Mouse (Mus musculus): ENCODE data around the gene Nhsl2. TPM values are rescaled to one million over a fixed set of nuclear protein-coding genes. Genes with fewer than 3 reads are reported as not detected.

Gene Nhsl2
- polyA plus RNA-seq, 1 experiment from 2014 or later = 4.9 TPM

DNA sequence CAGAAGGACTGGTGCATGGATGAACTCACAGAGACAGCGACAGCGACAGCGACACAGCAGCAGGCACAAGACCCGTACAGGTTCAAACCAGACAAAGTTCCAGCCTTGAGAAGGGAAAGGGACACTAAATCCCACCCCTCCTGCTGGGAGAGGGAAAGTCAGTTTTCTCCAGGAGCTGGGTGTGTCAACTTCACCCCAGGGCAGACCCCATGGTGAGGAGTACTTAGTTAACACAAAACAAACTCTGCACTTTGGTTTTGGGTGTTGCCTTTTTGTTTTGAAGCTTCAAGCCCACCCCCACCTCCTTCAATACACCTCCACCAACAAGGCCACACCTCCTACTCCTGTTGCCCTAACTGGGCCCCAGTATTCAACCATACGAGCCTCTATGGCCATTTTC, 15.6 kb downstream of the Nhsl2 start:
- no peak overlapping the region for H3K4me2 ChIP-seq (ENCODE audit: low read length)
- 54% methylated on average over 5 of the region's 5 CpGs for WGBS
- no peaks in the 10 kb centered on the region for H3K9me3 ChIP-seq (ENCODE audit: control insufficient read depth, low read length)

DNA sequence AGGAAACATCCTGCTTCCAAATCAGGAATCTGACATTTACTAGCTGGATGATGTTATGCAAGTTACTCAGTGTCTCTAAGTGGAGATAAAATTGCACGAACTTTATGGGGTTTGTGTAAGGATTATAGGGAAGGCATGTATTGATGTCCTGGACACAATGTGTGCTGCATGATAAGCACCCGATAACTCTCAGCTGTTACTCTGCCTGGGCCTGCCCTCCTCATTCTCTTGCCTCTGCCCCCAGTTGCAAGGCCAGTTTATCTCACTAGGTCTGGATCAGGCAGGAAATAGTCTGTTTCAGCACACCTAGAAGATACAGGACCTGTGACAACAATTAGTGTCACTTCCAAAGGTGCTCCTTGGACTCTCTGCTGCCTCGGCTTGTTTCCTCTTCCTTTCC, 25.0 kb downstream of the Nhsl2 start:
- no peak for ATAC-seq

More for the DNA sequence above, 15.6 kb downstream of the Nhsl2 start:
- peaks cover 3% of the 10 kb centered on the region; the same call in 1 of the 2 replicates for H3K27me3 ChIP-seq (replicated peaks; ENCODE audit: control insufficient read depth, insufficient read depth, low read length)
- H3K9ac ChIP-seq (replicated peaks; ENCODE audit: low read depth, low read length) = no peak overlapping the region
- ATAC-seq = no peak
- H3K27ac ChIP-seq (ENCODE audit: low read length) = no peak overlapping the region
- no peaks in the 10 kb centered on the region for H3K36me3 ChIP-seq (ENCODE audit: control insufficient read depth, insufficient read depth)
- H3K4me3 ChIP-seq (replicated peaks; ENCODE audit: low read length) = no peak overlapping the region
- no peaks in the 10 kb centered on the region for H3K4me1 ChIP-seq (replicated peaks; ENCODE audit: control insufficient read depth, insufficient read depth, low read length)

DNA sequence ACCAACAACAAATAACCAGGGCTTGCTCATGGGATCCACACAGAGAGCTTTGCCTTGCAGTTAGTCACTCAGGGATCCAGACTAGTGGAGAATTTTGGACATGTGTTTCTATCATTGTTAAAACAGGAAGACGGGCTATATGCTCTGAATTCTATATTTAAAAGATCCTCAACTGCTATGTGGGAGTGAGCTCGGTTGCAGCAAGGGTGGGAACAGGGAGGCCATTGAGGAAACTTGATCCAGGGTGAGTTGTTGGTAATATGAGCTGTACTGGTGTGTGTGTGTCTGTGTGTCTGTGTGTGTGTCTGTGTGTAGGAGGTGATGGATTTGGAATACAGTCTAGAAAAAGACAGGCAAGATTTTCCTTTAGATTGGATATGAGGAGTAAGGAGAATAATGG, 25.7 kb downstream of the Nhsl2 start:
- Histone ChIP-seq H3K27me3 (replicated peaks; ENCODE audit: control insufficient read depth, insufficient read depth, low read length) (no peaks in the 10 kb centered on the region; the same call in 1 of the 2 replicates), H3K4me3 (replicated peaks; ENCODE audit: low read length) (no peak overlapping the region), H3K9me3 (ENCODE audit: control insufficient read depth, low read length) (no peaks in the 10 kb centered on the region), H3K4me2 (ENCODE audit: low read length) (no peak overlapping the region), H3K9ac (replicated peaks; ENCODE audit: low read depth, low read length) (no peak overlapping the region), H3K27ac (ENCODE audit: low read length) (no peak overlapping the region), H3K36me3 (ENCODE audit: control insufficient read depth, insufficient read depth) (no peaks in the 10 kb centered on the region), H3K4me1 (replicated peaks; ENCODE audit: control insufficient read depth, insufficient read depth, low read length) (no peaks in the 10 kb centered on the region)
- 72% methylated on average over 2 of the region's 2 CpGs for WGBS
- no peak for ATAC-seq

More for the DNA sequence above, 25.0 kb downstream of the Nhsl2 start:
- Histone ChIP-seq H3K27me3 (replicated peaks; ENCODE audit: control insufficient read depth, insufficient read depth, low read length) (no peaks in the 10 kb centered on the region; the same call in 1 of the 2 replicates), H3K4me1 (replicated peaks; ENCODE audit: control insufficient read depth, insufficient read depth, low read length) (no peaks in the 10 kb centered on the region), H3K9me3 (ENCODE audit: control insufficient read depth, low read length) (no peaks in the 10 kb centered on the region), H3K36me3 (ENCODE audit: control insufficient read depth, insufficient read depth) (no peaks in the 10 kb centered on the region), H3K27ac (ENCODE audit: low read length) (no peak overlapping the region), H3K4me2 (ENCODE audit: low read length) (no peak overlapping the region), H3K9ac (replicated peaks; ENCODE audit: low read depth, low read length) (no peak overlapping the region), H3K4me3 (replicated peaks; ENCODE audit: low read length) (no peak overlapping the region)
- WGBS = 71% methylated on average over 3 of the region's 3 CpGs

DNA sequence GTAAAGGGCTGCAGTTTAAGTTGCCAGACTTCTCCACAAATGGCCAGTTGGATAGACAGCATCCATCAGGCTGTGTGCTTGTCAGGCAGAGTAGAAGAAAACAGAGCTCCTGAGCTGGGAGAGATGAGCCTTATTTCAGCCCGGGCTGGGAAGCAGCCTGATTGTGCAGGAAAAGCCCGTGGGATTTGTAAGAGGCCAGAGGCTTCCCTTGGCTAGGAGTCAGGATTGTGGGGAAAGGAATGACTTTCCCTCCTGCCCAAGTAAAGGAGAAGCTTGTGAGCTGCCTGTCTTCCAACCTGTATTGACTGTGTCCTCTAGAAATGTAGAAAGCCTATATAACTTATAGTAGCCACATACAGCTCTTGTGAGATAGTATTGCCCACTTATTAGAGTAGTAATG, 27.0 kb downstream of the Nhsl2 start:
- Histone ChIP-seq H3K9ac (replicated peaks; ENCODE audit: low read depth, low read length) (no peak overlapping the region), H3K4me1 (replicated peaks; ENCODE audit: control insufficient read depth, insufficient read depth, low read length) (no peaks in the 10 kb centered on the region), H3K4me2 (ENCODE audit: low read length) (no peak overlapping the region), H3K4me3 (replicated peaks; ENCODE audit: low read length) (no peak overlapping the region), H3K36me3 (ENCODE audit: control insufficient read depth, insufficient read depth) (no peaks in the 10 kb centered on the region), H3K9me3 (ENCODE audit: control insufficient read depth, low read length) (no peaks in the 10 kb centered on the region), H3K27ac (ENCODE audit: low read length) (no peak overlapping the region), H3K27me3 (replicated peaks; ENCODE audit: control insufficient read depth, insufficient read depth, low read length) (no peaks in the 10 kb centered on the region; the same call in 1 of the 2 replicates)
- ATAC-seq = no peak
- 70% methylated on average over 2 of the region's 2 CpGs for WGBS

DNA sequence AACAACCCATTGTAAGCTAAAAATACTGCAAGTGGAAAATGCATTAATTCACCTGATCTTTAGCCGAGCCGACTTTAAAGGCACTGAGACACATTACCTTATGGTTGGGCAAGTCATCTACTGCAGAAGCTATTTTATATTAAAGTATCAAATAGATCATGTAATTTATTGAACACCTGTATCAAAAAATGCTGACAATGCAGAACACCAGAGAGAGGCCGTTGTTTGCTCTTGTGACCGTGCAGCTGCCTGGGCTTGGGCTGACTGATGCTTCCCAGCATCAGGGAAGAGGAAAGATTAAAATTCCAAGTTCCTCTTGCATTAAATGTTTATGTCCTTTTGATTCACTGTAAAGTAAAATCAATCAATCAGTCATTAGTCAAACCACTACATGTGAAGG, 28.7 kb downstream of the Nhsl2 start:
- no peak overlapping the region for H3K27ac ChIP-seq (ENCODE audit: low read length)
- no peaks in the 10 kb centered on the region for H3K9me3 ChIP-seq (ENCODE audit: control insufficient read depth, low read length)
- no peaks in the 10 kb centered on the region for H3K36me3 ChIP-seq (ENCODE audit: control insufficient read depth, insufficient read depth)
- 85% methylated on average over 4 of the region's 4 CpGs for WGBS
- H3K27me3 ChIP-seq (replicated peaks; ENCODE audit: control insufficient read depth, insufficient read depth, low read length) = no peaks in the 10 kb centered on the region; the same call in 1 of the 2 replicates
- H3K4me3 ChIP-seq (replicated peaks; ENCODE audit: low read length) = no peak overlapping the region
- no peak overlapping the region for H3K9ac ChIP-seq (replicated peaks; ENCODE audit: low read depth, low read length)
- H3K4me1 ChIP-seq (replicated peaks; ENCODE audit: control insufficient read depth, insufficient read depth, low read length) = no peaks in the 10 kb centered on the region
- H3K4me2 ChIP-seq (ENCODE audit: low read length) = no peak overlapping the region
- no peak for ATAC-seq

DNA sequence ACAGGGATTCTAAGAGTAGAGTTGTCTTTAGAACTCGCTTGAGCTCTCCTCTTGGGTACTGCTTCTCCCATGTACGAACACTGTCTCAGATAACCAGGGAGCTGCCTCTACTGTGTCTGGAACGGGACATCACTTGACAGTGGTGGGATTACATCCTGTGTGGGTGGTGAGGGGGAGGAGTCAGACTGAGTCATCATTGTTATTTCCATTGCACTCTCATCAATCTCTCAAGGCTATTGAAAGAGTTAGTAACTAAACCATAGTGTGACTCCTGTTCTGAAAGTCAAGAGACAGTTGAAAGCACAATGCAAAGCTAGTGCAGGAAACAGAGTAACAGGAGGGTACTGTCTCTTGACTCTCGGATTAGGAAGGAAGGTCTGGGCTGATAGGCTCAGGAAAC, 29.4 kb downstream of the Nhsl2 start:
- Histone ChIP-seq H3K27ac (ENCODE audit: low read length) (no peak overlapping the region), H3K9me3 (ENCODE audit: control insufficient read depth, low read length) (no peaks in the 10 kb centered on the region), H3K9ac (replicated peaks; ENCODE audit: low read depth, low read length) (no peak overlapping the region), H3K4me3 (replicated peaks; ENCODE audit: low read length) (no peak overlapping the region), H3K4me1 (replicated peaks; ENCODE audit: control insufficient read depth, insufficient read depth, low read length) (no peaks in the 10 kb centered on the region), H3K27me3 (replicated peaks; ENCODE audit: control insufficient read depth, insufficient read depth, low read length) (no peaks in the 10 kb centered on the region; the same call in 1 of the 2 replicates), H3K36me3 (ENCODE audit: control insufficient read depth, insufficient read depth) (no peaks in the 10 kb centered on the region), H3K4me2 (ENCODE audit: low read length) (no peak overlapping the region)
- no peak for ATAC-seq
- WGBS = 77% methylated on average over 4 of the region's 4 CpGs

DNA sequence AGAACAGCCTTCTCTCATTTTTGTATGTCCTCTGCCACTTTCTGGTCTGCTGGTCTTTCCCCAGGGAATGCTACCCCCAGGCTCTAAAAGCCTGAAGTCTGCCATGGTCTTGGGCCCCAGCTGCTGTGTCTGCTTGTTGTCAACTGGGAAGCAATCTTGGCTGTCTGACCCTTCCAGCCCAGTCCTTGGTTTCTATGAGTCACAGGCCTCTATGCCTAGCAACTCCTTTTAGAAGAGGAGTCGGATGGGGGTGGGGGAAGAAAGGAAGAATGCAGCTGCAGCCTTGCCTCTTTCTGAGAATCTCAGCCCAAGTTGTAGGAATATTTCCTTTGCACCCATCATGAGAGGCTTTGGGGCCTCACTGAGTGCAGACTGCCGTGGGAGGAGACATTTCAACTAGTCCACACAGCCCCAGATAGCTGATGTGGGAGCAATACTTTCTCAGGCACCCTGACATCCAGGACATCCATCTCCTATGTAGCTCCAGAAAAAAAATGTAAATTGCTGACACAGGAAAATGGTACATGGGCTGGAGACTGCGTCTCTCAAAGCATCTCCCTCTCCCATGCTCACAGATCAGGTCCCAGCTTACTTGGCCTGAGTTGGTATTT, 33.1 kb downstream of the Nhsl2 start:
- WGBS = 55% methylated on average over 3 of the region's 3 CpGs
- H3K4me1 ChIP-seq (replicated peaks; ENCODE audit: control insufficient read depth, insufficient read depth, low read length) = no peaks in the 10 kb centered on the region
- H3K4me3 ChIP-seq (replicated peaks; ENCODE audit: low read length) = no peak overlapping the region
- H3K27me3 ChIP-seq (replicated peaks; ENCODE audit: control insufficient read depth, insufficient read depth, low read length) = no peaks in the 10 kb centered on the region; the same call in 1 of the 2 replicates
- no peaks in the 10 kb centered on the region for H3K36me3 ChIP-seq (ENCODE audit: control insufficient read depth, insufficient read depth)
- no peak overlapping the region for H3K4me2 ChIP-seq (ENCODE audit: low read length)
- no peak for ATAC-seq
- no peak overlapping the region for H3K27ac ChIP-seq (ENCODE audit: low read length)
- H3K9ac ChIP-seq (replicated peaks; ENCODE audit: low read depth, low read length) = no peak overlapping the region
- H3K9me3 ChIP-seq (ENCODE audit: control insufficient read depth, low read length) = no peaks in the 10 kb centered on the region

DNA sequence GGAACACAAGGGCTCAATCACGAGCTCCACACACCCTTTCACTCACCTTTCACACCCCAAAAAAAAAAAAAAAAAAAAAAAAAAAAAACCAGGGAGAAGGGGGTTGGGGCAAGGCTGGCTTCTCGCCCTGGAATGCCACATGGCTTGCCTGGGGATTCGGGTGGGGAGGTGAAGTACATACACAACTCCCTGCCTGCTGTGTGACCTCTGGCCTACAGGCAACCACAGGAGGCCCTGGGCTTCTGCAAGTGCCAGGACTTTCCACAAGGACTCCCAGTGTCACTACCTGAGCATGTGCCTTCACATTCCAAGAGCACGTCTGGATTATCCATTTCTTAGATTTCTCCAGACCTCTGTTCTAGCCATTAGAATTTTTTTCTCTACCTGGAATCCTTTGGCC, 40.2 kb downstream of the Nhsl2 start:
- Histone ChIP-seq H3K9me3 (ENCODE audit: control insufficient read depth, low read length) (no peaks in the 10 kb centered on the region), H3K36me3 (ENCODE audit: control insufficient read depth, insufficient read depth) (no peaks in the 10 kb centered on the region), H3K27me3 (replicated peaks; ENCODE audit: control insufficient read depth, insufficient read depth, low read length) (0 out of 2 replicates have a peak, but pooled peaks cover 2% of the 10 kb centered on the region), H3K4me2 (ENCODE audit: low read length) (no peak overlapping the region), H3K27ac (ENCODE audit: low read length) (no peak overlapping the region), H3K9ac (replicated peaks; ENCODE audit: low read depth, low read length) (no peak overlapping the region), H3K4me1 (replicated peaks; ENCODE audit: control insufficient read depth, insufficient read depth, low read length) (no peaks in the 10 kb centered on the region), H3K4me3 (replicated peaks; ENCODE audit: low read length) (no peak overlapping the region)
- 59% methylated on average over 4 of the region's 4 CpGs for WGBS
- no peak for ATAC-seq

DNA sequence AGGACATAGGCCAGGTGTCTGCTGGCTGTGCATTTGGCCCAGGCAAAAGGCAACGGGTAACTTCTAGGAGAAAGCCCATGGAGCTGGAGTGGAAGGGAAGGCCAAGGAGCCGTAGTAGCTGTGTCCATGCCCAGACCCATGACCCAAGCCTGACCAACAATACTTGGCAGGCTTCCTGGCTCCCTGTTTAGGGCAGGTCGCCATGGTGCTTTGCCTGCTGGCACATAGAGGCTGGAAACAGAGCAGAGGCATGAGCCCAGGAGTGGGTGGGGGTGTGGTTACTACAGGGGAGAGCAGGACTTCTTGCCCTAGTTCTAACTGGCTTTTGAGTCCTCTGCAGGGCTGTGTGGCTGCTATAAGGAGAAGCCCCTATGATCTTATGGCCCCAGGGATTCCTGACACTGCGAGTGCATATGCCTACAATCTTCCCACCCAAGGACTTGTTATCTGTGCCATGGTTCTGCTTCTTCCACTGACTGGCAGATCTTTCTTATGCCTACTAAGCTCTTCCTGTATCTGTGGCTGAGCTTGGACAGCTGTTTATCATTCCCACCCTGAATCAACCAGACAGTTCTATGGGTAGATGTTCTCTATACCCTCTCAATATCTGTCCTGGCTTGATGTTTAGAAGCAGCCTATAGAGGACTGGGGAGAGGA, 40.8 kb downstream of the Nhsl2 start:
- Histone ChIP-seq H3K27ac (ENCODE audit: low read length) (no peak overlapping the region), H3K36me3 (ENCODE audit: control insufficient read depth, insufficient read depth) (no peaks in the 10 kb centered on the region), H3K9ac (replicated peaks; ENCODE audit: low read depth, low read length) (no peak overlapping the region), H3K4me3 (replicated peaks; ENCODE audit: low read length) (no peak overlapping the region), H3K4me1 (replicated peaks; ENCODE audit: control insufficient read depth, insufficient read depth, low read length) (no peaks in the 10 kb centered on the region), H3K9me3 (ENCODE audit: control insufficient read depth, low read length) (no peaks in the 10 kb centered on the region), H3K4me2 (ENCODE audit: low read length) (no peak overlapping the region), H3K27me3 (replicated peaks; ENCODE audit: control insufficient read depth, insufficient read depth, low read length) (0 out of 2 replicates have a peak, but pooled peaks cover 2% of the 10 kb centered on the region)
- ATAC-seq = no peak
- 84% methylated on average over 4 of the region's 4 CpGs for WGBS

Data from forebrain, embryonic 16.5 days (tissue).